Mouse (Mus musculus) forelimb bud, embryonic 11.5 days (tissue): Measurements from ENCODE around the gene Hspa4.

Experiments used
- DNase-seq: peaks from one replicate; pipeline ENCODE4 v3.0.0-alpha.2; 2012; ENCODE audit warnings: low read depth, low spot score

Hspa4 gene

DNA sequence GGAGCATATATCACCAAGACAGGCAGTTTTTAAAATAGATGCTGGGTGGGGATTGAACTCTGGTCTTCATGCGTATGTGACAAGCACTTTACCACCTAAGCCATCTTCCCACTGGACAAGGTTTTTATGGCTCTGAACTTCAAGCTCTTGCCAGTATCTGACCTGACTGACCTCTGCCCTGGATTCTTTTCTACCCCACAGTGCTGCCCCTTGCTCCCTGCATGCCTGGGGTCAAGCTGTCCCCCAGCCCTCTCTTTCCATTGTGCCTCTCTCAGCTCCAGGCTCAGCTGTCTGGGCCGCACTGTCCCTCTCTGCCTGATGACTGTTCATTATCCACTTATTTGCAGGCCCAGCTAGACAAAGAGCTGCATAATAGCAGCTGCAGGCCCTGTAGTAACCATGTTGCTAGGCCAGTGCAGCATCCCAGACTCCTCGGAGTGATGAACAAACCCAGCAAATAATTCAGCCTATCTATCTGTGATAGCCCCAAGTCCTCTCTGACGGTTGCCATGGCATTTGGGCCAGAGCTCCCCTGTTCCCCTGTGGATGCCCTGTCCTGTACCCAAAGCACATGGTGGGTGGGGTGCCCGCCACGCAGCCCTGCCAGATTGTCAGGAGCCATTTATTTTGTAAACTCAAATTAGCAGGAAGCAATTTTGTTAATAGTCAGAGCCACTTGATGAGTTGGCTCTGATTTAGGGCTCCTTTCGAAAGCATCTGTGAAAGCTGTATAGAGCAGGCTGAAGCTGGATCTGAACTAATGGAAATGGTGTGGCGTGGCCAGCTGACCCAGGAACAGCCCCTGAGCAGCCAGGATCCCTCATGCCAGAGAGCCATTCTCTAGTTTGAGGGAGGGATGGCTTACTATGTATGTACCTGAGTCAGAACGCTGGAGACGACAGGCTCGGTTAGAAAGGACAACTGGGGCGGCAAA, 47.8 kb downstream of the Hspa4 start:
- DNase-seq: no peak

DNA sequence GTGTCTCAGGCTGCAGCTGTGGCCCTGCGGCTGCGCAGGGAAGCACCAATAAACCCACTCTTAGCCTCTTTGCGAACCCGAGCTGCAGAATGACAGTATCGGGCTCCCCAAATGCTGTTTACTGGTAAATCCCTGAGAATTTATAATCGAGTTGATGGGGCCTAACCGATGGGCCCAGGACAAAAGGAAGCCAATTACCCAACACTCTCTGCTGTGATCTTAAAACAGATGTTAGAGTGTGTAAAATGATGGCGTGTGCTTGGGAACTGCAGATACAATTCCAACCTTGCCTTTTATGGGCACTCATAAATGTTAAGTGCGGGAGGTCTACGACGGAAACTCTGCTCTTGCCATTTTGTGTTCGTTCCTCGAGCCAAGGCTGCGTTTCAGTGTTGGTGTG, 49.5 kb downstream of the Hspa4 start:
- DNase-seq: peak; percentile 79

DNA sequence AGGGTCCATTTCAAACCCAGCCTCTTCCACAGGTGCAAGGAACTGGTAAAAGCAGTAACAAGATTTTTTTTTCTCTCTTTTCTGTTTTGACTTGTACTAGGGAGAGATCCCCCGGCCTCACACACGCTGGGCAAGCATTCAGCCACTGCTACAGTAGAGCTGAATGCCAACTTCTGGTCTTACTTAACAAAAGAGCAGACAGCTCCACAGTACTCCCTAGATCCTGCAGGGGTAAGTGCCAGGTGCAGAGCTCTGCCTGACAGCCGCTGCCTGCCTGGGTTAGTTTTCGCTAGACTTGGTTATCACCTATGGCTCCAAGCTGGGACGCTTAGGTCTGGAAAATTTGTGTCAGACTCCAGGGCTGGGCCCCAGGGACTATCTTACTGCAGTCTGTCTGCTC, 50.6 kb downstream of the Hspa4 start:
- no peak for DNase-seq

DNA sequence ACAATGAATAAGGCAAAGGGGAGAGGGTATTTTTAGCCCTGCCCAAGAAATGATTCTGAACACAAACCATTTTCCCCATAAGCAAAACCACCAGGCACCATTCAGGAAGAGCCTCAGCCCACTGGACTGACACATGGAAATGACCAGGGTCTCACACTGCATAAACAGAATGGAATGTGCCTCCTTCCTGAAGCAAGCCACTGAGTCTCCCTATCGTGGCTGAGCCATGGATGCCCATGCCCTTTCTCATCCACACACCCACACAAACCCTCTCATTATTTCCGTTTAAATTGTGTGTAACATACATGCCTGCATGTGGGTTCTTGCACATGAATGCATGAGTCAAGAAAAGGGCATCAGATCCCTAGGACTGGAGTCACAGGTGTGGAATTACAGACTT, 54.7 kb downstream of the Hspa4 start:
- DNase-seq: no peak

DNA sequence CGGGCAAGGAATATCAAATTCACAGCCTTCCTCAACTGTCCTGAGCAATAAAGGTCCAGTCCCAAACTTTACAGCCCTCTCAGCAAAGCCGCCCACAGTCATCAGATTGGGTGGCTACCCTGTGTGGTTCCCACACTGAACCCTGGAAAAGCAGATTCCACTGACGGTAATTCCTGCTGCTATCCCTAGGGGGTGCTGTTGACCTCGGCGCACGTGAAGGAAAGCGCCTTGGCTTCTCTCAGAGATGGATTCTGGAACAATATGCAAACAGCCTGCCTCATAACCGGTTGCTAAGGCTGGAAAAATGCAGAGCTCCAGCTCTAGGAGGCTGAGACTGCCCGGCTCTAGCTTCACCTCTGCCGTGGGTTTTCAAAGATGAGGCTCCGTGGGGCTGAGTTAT, 57.1 kb downstream of the Hspa4 start:
- peak; percentile 40 for DNase-seq

DNA sequence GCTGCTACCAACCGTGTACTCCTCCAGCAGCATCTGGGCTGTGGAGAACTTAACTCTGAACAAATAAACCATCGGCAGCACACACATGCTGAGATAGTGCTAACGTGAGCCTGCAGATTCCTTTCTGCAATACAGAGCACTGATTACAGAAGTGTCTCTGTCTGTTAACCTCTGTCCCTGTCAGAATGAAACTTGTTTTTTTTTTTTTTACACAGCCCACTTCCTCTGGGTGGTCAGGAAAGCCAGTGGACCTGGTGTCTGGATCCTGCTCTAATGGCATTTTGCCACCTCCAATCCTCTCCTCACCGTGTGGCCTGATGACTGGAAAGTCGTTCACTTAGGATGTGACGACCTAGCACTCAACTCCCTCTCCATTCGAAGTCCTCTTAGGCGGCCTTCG, 66.7 kb downstream of the Hspa4 start:
- no peak for DNase-seq

DNA sequence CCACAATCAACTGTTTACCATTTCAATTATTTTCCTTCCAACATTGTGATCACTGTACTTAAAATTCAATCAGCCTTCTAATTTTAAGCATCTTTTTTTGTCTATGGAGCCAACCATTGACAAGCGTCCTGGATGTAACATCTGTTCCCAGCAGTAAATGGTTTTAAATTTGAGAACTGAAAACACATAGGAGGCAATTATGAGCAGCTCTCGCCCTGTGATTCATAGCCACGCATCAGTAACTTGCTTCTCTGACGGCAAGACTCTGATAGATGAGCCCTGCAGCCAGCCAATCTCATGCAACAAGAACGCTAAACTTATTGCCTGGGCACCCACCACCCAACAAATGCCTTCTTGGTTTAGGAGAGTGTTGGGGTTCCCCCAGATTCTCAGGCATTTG, 68.4 kb downstream of the Hspa4 start:
- DNase-seq: no peak

DNA sequence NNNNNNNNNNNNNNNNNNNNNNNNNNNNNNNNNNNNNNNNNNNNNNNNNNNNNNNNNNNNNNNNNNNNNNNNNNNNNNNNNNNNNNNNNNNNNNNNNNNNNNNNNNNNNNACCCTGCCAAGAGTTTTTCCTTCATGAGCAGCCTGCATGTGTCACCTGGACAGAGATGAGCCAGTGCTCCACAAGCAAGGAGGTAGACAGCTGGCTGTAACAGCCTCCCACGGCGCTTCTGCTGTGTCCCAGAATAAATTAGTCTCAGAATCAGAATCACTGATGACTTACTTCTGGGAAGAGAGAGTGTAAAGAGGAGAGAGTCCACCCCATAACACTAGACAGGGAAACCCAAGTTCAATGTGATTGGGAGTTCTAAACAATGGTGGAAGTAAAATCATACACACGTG, 71.2 kb downstream of the Hspa4 start:
- no peak for DNase-seq

DNA sequence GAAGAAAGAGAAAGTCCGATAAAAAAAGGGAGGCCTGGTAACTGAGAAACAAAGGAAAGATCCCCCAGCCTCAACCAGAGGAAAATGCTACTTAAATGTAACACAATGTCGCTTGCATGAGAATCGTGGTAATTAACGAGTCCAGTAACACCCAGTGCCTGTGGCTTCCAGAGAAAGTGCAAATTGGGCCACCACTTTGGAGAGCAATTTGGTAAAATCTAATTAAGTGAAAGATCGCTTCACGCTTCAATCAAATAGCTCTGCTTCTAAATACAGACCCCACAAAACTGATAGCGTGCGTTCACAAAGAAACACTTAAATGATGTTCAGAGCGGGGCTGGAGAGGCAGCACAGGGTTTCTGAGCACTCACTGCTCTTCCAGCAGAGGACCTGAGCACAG, 89.4 kb downstream of the Hspa4 start:
- no peak for DNase-seq
